Mouse (Mus musculus) R1 (cell line): ENCODE data around the gene Gm21256.
"Not testable (repeated sequence)": the region's sequence is repeated elsewhere in the genome, so short reads cannot be mapped to it uniquely, and the experiment has no call there.

Experiments
- DNase-seq: peaks from one replicate; pipeline ENCODE4 v3.0.0-alpha.2; 2018; ENCODE audit warnings: low read depth, low spot score

Gene Gm21256

DNA sequence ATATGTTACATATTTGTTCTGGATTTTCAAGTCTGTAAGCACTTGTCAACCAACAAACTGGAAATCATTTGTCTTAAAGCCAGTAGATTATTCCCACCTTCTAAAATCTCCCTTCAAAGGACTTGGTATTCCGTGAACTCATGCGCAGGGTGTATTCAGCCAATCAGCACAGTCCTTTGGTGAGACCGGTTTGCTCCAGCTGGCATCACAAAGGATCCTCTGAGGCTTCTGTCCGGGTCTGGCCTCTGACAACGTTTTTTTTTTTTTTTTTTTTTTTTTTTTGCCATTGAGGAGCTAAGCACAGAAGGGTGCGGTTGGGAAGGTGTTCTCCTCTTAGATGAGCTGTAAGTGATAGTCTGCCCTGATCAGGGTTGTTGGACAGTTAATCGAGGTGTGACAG lies at the start of gene Gm21256:
Gm21256 (plus strand) TSS at position 301 of the 400 bp plus-strand sequence.
- DNase-seq = not testable (repeated sequence)
